8 mouse cellular contexts compared by ENCODE assay signal in the genomic region with DNA sequence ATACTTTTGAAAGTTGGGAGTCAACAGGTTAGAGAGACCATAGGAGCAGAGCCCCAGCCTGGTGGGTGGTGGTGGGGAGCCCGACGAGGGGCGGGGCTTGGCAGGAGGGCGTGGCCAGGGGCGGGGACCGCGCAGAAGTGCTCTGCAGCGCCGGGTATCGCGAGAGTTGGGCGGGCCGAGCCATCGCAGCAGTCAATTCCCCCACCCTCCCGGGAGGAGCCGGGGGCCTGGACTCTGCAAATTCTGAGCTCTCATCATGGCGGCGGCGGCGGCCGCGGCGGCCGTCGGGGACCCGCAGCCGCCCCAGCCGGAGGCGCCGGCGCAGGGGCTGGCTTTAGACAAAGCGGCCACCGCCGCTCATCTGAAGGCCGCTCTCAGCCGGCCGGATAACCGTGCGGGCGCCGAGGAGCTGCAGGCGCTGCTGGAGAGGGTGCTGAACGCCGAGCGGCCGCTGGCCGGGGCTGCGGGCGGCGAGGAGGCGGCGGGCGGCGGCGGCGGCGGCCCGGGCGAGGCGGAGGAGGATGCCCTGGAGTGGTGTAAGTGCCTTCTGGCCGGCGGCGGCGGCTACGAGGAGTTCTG. TPM values are rescaled to one million over a fixed set of nuclear protein-coding genes. Genes with fewer than 3 reads are reported as not detected.
A peak's percentile ranks its signal among the peaks of the same experiment; 100 is the strongest.
DNase-seq lines count a peak whose midpoint lies in the region; ATAC-seq and TF ChIP-seq lines count a peak whose summit lies in the region.

A gene (plus strand): TSS at position 208 of the 579 bp plus-strand sequence.

- TF ChIP-seq CTCF in lung, adult 2 months (IDR thresholded peaks at IDR 0.05; ENCODE audit: insufficient read depth, low read length) = no peak

- no peaks in the 10 kb centered on the region for H3K9me3 ChIP-seq in ES-E14 (ENCODE audit: control insufficient read depth, insufficient read depth, low read depth, low read length)
- H3K9me3 ChIP-seq in forebrain, embryonic 15.5 days = no peaks in the 10 kb centered on the region

- peaks cover 12 to 16% of the 10 kb centered on the region in 2 experiments for H3K4me1 ChIP-seq in ES-E14 (ENCODE audit: control insufficient read depth in 2 of 2, insufficient read depth in 2 of 2, low read length in 2 of 2, poor library complexity in 1 of 2)
- peaks cover 22% of the 10 kb centered on the region for H3K4me1 ChIP-seq in forebrain, embryonic 15.5 days
- H3K4me1 ChIP-seq in lung, adult 2 months (ENCODE audit: control insufficient read depth, insufficient read depth, low read length) = peaks cover 6% of the 10 kb centered on the region

- TF ChIP-seq POLR2A in lung, adult 2 months (IDR thresholded peaks at IDR 0.05; ENCODE audit: borderline replicate concordance, extremely low read depth, low read depth, low read length) = peak; percentile 58; the same call in 1 of the 2 replicates

- ATAC-seq in forebrain, embryonic 15.5 days (replicated peaks) = peak; percentile 99
- ATAC-seq in neutrophil, adult 5-6 weeks (ENCODE audit: extremely low read depth, insufficient number of reproducible peaks, low FRiP score, poor library complexity, severe bottlenecking) = peak; percentile 97

- peak; percentile 85 for DNase-seq in ES-E14 (ENCODE audit: low read depth, low spot score)
- DNase-seq in cerebellum, adult 11-12 months = peak; percentile 96
- DNase-seq in heart, postnatal 25 days (ENCODE audit: low spot score) = peak; percentile 95
- DNase-seq in layer of hippocampus, adult 18-20 months (ENCODE audit: low spot score in 2 of 2) = peak; percentile 94 to 97
- DNase-seq in lung, adult 2 months = peak; percentile 97
- DNase-seq in thymus, adult 18-20 months = peak; percentile 95 to 96

- intact Hi-C loops in heart, postnatal 25 days (cut with DNase I) = no loop called here

- under 1% methylated on average over 60 of the region's 65 CpGs for WGBS in forebrain, embryonic 15.5 days
- under 1% methylated on average over 56 of the region's 65 CpGs for WGBS in lung, adult 2 months

- H3K36me3 ChIP-seq in ES-E14 (ENCODE audit: control insufficient read depth, insufficient read depth, low read length, poor library complexity, severe bottlenecking) = no peaks in the 10 kb centered on the region
- H3K36me3 ChIP-seq in forebrain, embryonic 15.5 days = 0 out of 2 replicates have a peak, but pooled peaks cover 3% of the 10 kb centered on the region

- peak within 1 kb of the TSS; percentile 97 for H3K9ac ChIP-seq in ES-E14 (ENCODE audit: insufficient read depth, low read depth, low read length, poor library complexity, severe bottlenecking)
- peak within 1 kb of the TSS; percentile 77 for H3K9ac ChIP-seq in forebrain, embryonic 15.5 days (replicated peaks)

- in situ Hi-C loops in ES-E14 (cut with MboI; ENCODE audit: low sequenced_read_pairs in 2 of 2, unreplicated experiment in 2 of 2) = no loop called here

- H3K27ac ChIP-seq in ES-E14 (ENCODE audit: insufficient read depth, low read depth, low read length, poor library complexity, severe bottlenecking) = peak within 1 kb of the TSS; percentile 54; the same call in 1 of the 2 replicates
- peak within 1 kb of the TSS; percentile 89 for H3K27ac ChIP-seq in forebrain, embryonic 15.5 days (replicated peaks)

- H3K4me3 ChIP-seq in ES-E14 (ENCODE audit: insufficient read depth in 1 of 2, low read depth in 1 of 2, low read length in 2 of 2, poor library complexity in 1 of 2, severe bottlenecking in 1 of 2) = peak within 1 kb of the TSS; percentile 91 to 98
- peak within 1 kb of the TSS; percentile 71 for H3K4me3 ChIP-seq in forebrain, embryonic 15.5 days
- H3K4me3 ChIP-seq in lung, adult 2 months (replicated peaks; ENCODE audit: extremely low read depth, low read depth, low read length) = peak within 1 kb of the TSS; percentile 94

- H3K27me3 ChIP-seq in forebrain, embryonic 15.5 days = no peaks in the 10 kb centered on the region

- H3K4me2 ChIP-seq in forebrain, embryonic 15.5 days (replicated peaks) = peak within 1 kb of the TSS; percentile 88

TF ChIP-seq in ES-E14, 5 proteins besides CTCF, POLR2A, EP300 and RAD21:
- no peak for TF ChIP-seq MAFK (IDR thresholded peaks at IDR 0.05; ENCODE audit: insufficient read depth, low read depth, low read length)
- peak; percentile 98 for TF ChIP-seq CHD2 (IDR thresholded peaks at IDR 0.05; ENCODE audit: low read depth, low read length)

RNA-seq across cellular contexts. Expression of the gene that starts here (rescaled TPM):
- 64.3 and 64.6 TPM in 2 replicates for total RNA-seq in ES-E14 (2012; rRNA removed)
- polyA plus RNA-seq in forebrain, embryonic 15.5 days (2015; fragmentation: Nextera tagmentation; extraction: Ambion mirVana) = 15.2 and 16.2 TPM in 2 replicates
- total RNA-seq in heart, postnatal 25 days (2021) = 100 to 1,000 TPM; 119 to 124 TPM
- 100 to 1,000 TPM; 106 to 118 TPM for total RNA-seq in layer of hippocampus, adult 18-20 months (2021)
- 10.2 and 14.3 TPM in 2 replicates for polyA plus RNA-seq in lung, adult 2 months (2012; rRNA removed)
- 99.2 and 101 TPM in 2 replicates for total RNA-seq in neutrophil, adult 5-6 weeks (2017)

Comparison
In these comparisons a context has a peak if more than half of its experiments do, and no peak if none do; other contexts are left out.
1. Peak in every context shown above with its lines: DNase-seq, ATAC-seq, H3K4me3 ChIP-seq and H3K27ac ChIP-seq.